Mouse (Mus musculus) forelimb bud, embryonic 11.5 days (tissue): ENCODE measurements around the gene Gm8126.
"Not testable (repeated sequence)": the region's sequence is repeated elsewhere in the genome, so short reads cannot be mapped to it uniquely, and the experiment has no call there.

Experiments
- DNase-seq: peaks from one replicate; pipeline ENCODE4 v3.0.0-alpha.2; 2012; ENCODE audit warnings: low read depth, low spot score

Gm8126 gene

GRCm38 (mm10) chr14:43258349-43258748 lies at the start of gene Gm8126:
Gene Gm8126, plus strand, starts transcription at chr14:43258649.
- not testable (repeated sequence) for DNase-seq

GRCm38 (mm10) chr14:43235204-43235603 lies 23.2 kb upstream of the Gm8126 start, which contains the start of gene Gm8122:
Gene Gm8122, minus strand, starts transcription at chr14:43235304.
- DNase-seq: not testable (repeated sequence)

GRCm38 (mm10) chr14:43237769-43238168 lies 20.7 kb upstream of the Gm8126 start:
- DNase-seq: not testable (repeated sequence)

- not testable (repeated sequence) for DNase-seq
Measured at GRCm38 (mm10) chr14:43249611-43250170, 8.8 kb upstream of the Gm8126 start.

DNA sequence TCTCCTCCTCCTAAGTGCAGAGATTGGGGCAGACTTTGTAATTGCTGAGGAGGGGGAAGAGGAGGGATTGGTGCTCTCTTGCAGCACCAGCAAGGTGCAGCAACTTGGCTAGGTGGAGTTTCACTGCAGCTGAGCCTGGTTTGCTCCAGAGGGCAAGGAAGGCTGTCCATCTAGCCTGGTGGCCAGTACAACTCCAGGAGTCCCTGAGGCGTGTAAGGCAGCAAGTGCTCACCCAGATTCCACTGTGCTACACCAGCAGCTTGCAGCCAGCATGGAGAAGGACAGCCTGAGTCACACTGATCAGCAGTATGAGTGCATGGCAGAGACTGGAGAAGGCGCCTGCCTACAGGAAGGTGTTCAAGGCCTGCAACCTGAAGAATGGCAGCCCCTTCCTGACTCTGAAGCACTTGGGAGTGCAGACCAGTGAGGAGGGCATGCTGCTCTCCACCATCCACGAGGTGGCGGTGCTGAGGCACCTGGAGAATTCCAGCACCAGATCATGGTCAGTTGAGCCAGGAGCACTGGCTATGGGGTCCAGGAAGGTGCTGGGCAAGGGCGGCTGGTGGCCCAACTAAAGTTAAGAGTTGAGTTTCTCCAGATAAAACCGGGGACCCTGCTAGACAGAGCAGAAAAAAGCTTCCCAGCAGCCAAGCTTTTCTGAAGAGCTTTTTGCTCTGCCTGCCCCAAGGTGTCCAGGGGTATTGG lies 7.7 kb upstream of the Gm8126 start:
- DNase-seq: not testable (repeated sequence)

DNA sequence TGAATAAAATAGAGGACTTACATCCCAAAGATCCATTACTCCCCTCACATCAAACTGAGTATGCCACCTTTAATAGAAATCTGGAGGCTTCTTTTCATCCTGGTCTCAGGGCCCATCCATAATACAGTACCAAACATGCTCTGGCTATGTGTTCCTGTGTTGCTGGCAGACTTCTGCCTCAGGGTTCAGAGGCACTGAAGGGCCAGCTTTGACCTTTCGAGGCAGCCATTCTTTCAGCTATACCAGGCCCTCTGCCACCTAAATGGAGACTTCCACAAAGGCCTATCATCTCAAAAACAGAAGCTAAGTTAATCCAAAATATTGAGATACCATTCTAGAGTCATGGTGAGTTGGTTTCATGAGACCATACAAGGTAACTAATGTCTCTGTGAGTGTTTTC lies 1.9 kb upstream of the Gm8126 start:
- not testable (repeated sequence) for DNase-seq

DNA sequence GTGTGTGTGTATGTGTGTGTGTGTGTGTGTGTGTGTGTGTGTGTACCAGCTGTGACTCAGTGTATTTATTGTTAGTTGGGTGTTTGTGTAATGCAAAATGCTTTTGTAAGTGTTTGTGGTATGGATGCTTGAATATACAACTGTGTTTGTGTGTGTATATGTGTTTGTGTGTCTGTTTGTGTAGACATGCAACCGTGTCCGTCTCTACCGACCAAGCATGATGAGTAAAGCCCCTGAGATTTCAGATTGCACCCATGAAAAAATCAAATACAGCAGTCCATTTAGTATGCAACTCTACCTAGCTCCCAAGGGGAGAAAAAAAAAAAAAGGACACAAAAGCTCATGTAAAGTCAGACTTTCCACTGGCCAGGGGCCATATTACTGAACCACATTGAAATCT lies 5.0 kb downstream of the Gm8126 start:
- DNase-seq: not testable (repeated sequence)

DNA sequence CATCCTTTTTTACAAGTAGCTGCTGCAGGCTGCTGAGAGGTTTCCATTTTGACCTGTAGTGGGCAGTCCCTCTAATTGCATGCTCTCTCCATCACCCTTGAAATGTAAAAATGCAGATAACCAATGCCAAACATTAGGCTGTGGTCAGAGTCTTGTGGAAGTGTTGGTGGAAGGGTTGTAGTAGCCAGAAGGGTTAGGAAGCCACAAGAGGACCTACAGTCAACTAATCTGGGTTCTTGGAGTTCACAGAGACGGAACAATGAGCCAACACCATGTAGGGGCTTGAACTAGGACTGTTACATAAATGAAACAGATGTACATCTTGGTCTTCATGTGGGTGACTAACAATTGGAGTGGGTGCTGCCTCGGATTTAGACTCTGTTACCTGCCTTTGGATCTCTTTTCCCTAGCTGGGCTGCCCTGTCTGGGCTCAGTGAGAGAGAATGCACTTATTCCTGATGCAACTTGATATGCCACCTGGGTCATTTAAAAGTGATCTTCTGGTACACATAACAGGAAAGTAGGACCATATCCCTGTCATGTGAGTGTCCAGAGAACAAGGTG lies 10.2 kb downstream of the Gm8126 start:
- DNase-seq: not testable (repeated sequence)

GRCm38 (mm10) chr14:43269211-43269610 lies 10.8 kb downstream of the Gm8126 start:
- not testable (repeated sequence) for DNase-seq

- not testable (repeated sequence) for DNase-seq
Measured at GRCm38 (mm10) chr14:43273161-43273560, 14.7 kb downstream of the Gm8126 start.

DNA sequence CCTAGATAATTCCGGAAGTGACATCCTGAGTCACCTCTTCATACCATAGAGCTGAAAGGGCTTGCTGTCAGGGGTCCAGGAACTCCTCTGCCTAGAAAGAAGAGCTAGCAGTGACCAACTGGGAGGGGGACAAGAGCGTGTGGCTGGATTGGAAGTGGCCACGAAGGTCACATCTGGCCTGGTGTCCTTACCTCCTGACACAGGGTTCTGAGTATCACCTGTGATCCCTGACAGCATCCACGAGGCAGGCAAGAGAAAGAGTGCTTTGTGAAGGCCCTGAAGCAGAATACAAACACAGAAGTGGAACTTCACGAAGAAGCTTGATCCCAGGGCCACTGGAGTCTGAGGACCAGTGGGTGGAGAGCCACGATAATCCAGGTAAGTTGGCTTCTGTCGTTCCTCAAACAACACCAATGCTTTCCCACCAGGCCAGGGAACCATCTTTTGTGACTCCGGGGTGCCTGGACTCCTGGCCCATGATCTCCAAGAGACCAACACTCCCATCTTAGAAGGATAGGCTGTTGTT lies 16.6 kb downstream of the Gm8126 start, which contains the start of gene Gm9732:
Gm9732 (plus strand) TSS at position 51 of the 526 bp plus-strand sequence.
- not testable (repeated sequence) for DNase-seq

GRCm38 (mm10) chr14:43275752-43276151 lies 17.3 kb downstream of the Gm8126 start:
- not testable (repeated sequence) for DNase-seq

- not testable (repeated sequence) for DNase-seq
Measured at GRCm38 (mm10) chr14:43277468-43277867, 19.0 kb downstream of the Gm8126 start.

DNA sequence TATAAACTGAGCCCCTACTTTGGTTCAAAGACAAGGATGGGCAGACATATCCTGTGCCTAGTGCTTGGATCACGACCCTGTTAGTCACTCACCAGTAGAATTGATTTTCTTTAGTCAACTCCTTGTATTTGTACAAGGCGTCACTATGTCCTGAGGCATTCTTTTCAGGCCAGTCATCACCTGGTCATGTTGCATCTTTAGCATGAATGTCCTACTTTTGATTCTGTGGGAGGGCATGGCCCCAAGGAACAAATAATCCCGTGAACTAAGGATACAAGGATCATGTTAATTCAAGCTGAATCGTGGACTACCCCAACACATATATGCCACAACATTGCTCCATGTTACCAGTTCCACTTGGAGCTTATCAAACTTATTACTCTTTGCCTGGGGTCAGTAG lies 19.7 kb downstream of the Gm8126 start:
- DNase-seq: not testable (repeated sequence)

GRCm38 (mm10) chr14:43278681-43279080 lies 20.2 kb downstream of the Gm8126 start:
- not testable (repeated sequence) for DNase-seq

- not testable (repeated sequence) for DNase-seq
Measured at GRCm38 (mm10) chr14:43293503-43293902, 35.1 kb downstream of the Gm8126 start, which contains the start of gene Gm8127. Gene Gm8127, minus strand, starts transcription at chr14:43293832.
